Mouse (Mus musculus) ovary, postnatal 14 days (tissue): ENCODE results near the gene Tlr5.

Source experiments
- DNase-seq: peaks from one replicate; pipeline ENCODE4 v3.0.0; 2022; ENCODE audit warnings: low spot score

Gene Tlr5

GRCm38 (mm10) chr1:182954287-182955046 is at the start of gene Tlr5:
Tlr5 (plus strand) TSS chr1:182954788.
- DNase-seq: peak; percentile 50

DNA sequence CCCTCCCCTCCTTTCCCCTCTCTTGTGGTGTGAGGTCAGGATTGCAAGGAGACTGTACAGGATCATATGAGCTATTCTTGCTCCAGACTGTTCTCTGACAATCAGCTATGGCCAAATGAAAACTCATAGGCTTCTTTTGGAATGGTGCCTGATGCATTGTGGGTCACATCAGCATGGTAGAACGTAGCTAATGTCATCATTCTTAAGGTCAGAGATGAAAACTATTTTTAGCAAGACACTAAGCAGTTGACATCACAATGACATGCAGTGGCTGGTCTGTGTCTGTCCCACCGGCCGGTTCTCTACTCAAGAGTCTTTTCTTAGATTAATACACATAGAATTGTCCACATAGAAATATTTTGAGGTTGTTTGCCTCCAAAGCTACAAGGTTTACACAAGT is 48.9 kb upstream of the Tlr5 start:
- no peak for DNase-seq

DNA sequence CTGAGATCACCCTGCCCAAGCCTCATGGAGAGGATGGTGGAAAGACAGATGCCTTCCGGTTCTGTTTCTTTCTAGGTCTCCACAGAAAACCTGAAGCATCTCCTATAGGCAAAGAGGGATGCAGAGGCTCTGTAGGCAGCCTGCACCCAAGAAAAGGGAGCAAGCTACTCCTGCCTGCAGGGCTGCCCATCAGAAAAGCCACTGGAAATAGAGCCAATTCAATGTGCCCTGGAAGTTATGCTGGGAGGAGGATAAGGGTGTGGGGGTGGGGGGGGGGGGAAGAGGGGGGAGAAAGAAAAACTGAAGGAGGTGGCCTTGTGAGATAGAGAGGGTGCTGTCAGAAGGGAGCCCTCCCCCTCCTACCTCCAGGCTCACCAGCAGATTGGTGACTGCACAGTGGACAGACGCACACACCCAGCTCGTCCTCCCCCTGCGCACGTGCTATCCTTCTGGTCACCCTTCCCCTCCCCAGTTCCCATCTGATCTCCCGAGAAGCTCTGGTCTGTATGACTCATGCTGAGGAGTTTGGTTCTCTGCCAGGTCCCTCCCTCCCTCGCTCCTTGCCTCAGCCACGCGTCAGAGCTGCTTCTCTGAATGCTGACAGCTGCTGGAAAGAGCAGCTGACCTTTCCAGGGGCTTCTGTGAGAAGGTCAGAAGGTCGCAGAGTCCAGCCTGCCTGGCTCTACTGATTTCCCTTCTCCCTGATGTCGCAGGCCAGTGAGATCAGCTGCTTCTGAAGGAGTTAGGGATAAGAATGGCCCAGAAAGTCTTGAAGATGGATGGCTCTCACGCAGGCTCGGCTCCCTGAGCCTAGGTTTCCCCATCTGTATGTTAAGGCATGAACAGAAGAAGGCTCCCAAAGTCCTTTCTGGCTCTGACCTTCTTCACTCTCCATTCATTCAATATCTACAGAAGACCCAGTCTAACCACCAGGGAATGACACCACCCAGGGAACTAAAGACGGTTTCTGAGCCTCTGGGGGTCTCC is 46.2 kb upstream of the Tlr5 start:
- peak; percentile 84 for DNase-seq

DNA sequence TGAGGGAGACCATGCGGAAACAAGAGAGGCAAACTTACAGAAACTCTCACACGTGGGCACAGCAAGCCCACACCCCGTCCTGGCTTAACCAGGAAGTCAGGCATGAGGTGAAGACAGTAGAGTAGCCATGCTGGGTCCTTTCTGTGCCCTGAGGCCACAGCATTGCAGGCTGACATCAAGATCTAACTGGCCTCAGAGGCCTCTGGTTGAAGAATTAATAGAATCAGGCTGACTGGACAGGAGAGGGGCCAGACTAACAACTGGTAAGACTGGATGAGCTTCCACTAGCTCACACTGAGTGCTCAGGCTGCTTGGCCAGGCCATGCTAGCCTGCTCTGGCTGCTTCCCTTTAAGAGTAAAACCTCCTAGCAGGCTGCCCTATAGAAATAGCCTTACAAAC is 45.5 kb upstream of the Tlr5 start:
- DNase-seq: no peak

GRCm38 (mm10) chr1:182909596-182909995 is 45.0 kb upstream of the Tlr5 start:
- DNase-seq: no peak

- no peak for DNase-seq
These were observed 42.0 kb upstream of the Tlr5 start for GRCm38 (mm10) chr1:182912591-182912990.

DNA sequence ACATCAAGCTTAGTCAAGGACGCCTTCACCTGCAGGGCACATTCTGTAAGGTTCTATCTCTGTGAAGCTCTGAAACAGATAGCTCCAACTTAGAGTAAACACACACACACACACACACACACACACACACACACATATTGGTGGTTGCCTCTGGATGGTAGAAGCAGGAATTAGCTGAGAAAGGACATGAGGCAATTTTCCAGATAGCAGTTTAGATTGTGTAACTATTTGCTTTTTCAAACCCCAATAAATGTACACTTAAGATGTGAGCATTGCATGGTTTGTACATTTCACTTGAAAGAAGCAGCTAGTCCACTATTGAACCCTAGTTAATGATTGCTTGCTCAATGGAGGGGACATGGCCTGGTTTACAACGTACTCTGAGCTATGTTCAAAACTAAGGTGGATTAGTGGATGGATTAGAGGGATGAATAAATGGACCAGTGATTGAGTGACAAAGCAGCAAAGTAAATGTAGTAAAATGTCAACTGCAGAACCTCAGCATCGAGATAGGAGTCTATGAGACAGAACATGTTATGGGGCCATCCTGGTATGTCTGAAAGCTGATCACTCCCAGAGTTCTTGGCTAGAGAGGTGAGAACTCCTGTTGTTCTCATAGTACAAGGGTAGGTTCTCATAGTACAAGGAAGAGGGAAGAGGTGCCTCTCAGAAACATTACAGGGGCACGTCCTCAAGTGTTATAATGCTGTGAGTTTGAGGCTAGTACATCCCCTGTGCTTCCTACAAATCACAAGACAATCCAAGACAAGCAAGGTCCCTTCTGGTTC is 40.3 kb upstream of the Tlr5 start:
- no peak for DNase-seq

DNA sequence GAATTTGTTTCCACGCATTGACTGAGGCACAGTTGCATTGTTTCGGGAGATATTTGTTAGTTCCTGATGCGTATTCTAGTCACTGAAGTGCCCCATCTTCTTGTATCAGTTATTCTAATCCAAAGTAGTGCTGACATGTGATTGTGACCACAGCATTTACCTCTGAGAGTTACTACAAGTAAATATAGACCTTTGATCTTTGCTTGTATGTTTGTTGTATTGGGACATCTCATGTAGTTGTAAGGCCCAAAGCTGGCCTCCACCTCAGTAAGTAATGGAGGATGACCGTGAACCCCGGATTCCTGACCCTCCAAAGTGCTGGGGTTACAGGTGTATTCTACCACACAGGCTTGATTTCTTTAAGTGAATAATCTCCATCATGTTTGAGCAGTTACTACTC is 38.4 kb upstream of the Tlr5 start:
- DNase-seq: no peak

GRCm38 (mm10) chr1:182918718-182919346 is 35.8 kb upstream of the Tlr5 start:
- no peak for DNase-seq

GRCm38 (mm10) chr1:182922824-182923223 is 31.8 kb upstream of the Tlr5 start:
- no peak for DNase-seq

- DNase-seq: no peak
These were observed 28.1 kb upstream of the Tlr5 start for GRCm38 (mm10) chr1:182926465-182926864.

DNA sequence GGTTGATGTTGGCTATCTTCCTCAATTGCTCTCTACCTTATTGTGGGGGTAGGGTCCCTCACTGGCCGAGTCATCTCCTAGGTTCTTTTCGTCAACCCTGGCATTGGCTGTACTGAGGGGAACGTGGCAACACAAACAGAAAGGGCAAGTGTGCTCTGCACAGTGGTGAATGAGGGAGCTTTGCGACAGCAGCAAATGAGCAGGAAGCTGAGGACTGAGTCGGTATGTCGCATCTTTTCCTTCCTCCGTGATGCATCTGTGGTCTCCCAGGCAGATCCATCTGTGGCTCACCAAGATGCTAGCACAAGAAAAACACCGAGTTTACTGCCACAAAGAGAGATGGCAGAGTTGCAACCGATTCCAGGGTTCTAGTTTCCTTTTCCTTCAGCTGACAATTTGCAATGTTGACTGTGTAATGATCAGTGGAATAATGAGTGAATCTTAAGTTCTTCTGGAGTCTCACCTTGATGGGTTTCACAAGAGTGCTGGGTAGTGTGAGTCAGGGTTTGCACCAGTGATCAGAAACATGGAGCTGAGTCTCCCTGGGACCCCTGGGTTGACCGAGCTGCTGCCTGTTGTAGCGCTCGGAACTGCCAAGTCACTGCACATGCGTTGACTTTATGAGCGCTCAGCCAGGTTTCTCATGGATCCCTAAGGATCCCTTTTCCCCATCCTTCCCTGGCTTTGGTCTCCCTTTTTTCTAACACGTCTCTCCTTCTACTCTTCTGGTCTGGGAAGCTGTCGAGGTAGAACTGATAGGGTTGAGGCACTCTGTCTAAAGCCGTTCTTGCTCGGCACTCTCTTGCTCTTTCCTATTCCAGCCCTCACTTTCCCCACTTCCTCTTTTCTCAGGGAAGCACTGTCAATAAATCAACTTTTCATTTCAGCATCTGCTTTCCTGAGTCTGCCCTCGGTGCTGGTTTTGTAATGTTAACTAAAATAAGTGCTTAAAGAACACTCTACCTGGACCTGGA is 26.4 kb upstream of the Tlr5 start:
- DNase-seq: no peak

- no peak for DNase-seq
These were observed 19.1 kb upstream of the Tlr5 start for GRCm38 (mm10) chr1:182935469-182935868.

- DNase-seq: no peak
These were observed 17.0 kb upstream of the Tlr5 start for GRCm38 (mm10) chr1:182937486-182938120.

DNA sequence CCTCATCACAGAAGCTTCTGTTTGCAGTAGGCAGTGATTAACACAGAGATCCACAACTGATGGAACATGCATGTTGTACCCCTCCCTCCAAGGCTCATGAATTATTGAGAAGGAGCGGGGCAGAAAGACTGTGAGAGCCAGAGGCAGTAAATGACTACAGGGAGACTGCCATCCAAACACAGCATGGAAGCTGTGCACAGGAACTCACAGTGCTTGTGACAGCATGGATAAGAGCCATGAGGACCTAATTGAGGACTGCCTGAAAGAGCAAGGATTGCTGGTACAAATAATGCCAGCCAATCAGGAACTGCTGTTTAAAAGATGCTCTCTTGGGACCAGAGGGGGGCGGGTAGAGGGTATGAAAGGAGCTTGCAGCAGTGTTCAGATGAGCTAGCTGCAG is 12.7 kb upstream of the Tlr5 start:
- DNase-seq: no peak

GRCm38 (mm10) chr1:182943911-182944310 is 10.7 kb upstream of the Tlr5 start:
- no peak for DNase-seq

- DNase-seq: no peak
These were observed 9.9 kb upstream of the Tlr5 start for GRCm38 (mm10) chr1:182944638-182945037.

- DNase-seq: no peak
These were observed 9.0 kb upstream of the Tlr5 start for GRCm38 (mm10) chr1:182945561-182945960.

DNA sequence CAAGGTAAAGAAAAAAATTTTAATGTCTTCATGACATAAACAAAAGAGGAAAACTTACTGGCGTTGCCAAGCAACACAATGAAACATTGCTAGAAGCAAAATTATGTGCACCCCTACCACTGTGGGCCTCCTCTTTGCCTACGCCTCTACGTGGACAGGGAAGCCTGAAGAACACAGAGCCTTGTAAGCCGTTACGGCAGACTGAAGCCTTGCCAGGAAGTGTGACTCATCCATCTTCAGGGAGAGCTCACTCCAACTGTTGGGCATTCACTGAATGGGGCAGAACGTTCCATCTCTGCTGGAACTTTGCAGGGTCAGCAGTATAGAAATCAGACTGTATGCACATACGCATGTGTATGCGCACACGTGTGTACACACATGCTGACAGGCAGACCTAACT is 3.3 kb upstream of the Tlr5 start:
- DNase-seq: peak; percentile 34

- no peak for DNase-seq
These were observed 1.4 kb upstream of the Tlr5 start for GRCm38 (mm10) chr1:182953165-182953564.
